Mouse (Mus musculus): ENCODE results near the gene Spn. TPM values are rescaled to one million over a fixed set of nuclear protein-coding genes. Genes with fewer than 3 reads are reported as not detected.

Spn gene
- total and polyA plus RNA-seq, 3 experiments = 135 to 184 (median 169) TPM

GRCm38 (mm10) chr7:127101451-127102016 is 36.1 kb downstream of the Spn start:
- no peaks in the 10 kb centered on the region for H3K27me3 ChIP-seq (ENCODE audit: control insufficient read depth in 1 of 2, insufficient read depth in 2 of 2, low read length in 2 of 2)
- peaks cover 4 to 11% of the 10 kb centered on the region in 2 experiments; a peak in 3 of 4 replicates for H3K4me1 ChIP-seq (ENCODE audit: control insufficient read depth in 1 of 2, insufficient read depth in 2 of 2, low read length in 2 of 2)
- H3K4me3 ChIP-seq (ENCODE audit: control insufficient read depth in 1 of 2, insufficient read depth in 1 of 2, low read depth in 2 of 2, low read length in 2 of 2) = no peak overlapping the region
- no peak overlapping the region for H3K9ac ChIP-seq (ENCODE audit: control insufficient read depth, low read depth, low read length, poor library complexity, severe bottlenecking)
- DNase-seq (ENCODE audit: low read depth, low spot score) = peak; percentile 49
- H3K79me2 ChIP-seq (ENCODE audit: control insufficient read depth, insufficient read depth, low read length, poor library complexity) = no peaks in the 10 kb centered on the region
- no peak overlapping the region for H3K27ac ChIP-seq (ENCODE audit: control insufficient read depth, low read depth, low read length)
- no peaks in the 10 kb centered on the region for H3K9me3 ChIP-seq (replicated peaks; ENCODE audit: insufficient read depth, low read length)
- peaks cover 0 to 5% of the 10 kb centered on the region in 2 experiments; a peak in 1 of 4 replicates for H3K36me3 ChIP-seq (ENCODE audit: control insufficient read depth in 1 of 2, insufficient read depth in 2 of 2, low read length in 2 of 2)
- TF ChIP-seq MYB (IDR thresholded peaks at IDR 0.05; ENCODE audit: low read depth, low read length) (no peak), RCOR1 (IDR thresholded peaks at IDR 0.05; ENCODE audit: low read depth, low read length) (no peak), RAD21 (IDR thresholded peaks at IDR 0.05; ENCODE audit: low read depth, low read length) (peak; percentile 19), BHLHE40 (IDR thresholded peaks at IDR 0.05; ENCODE audit: borderline replicate concordance, low read depth, low read length) (no peak), SMC3 (IDR thresholded peaks at IDR 0.05; ENCODE audit: low read depth, low read length) (peak; percentile 72), TCF12 (IDR thresholded peaks at IDR 0.05; ENCODE audit: low read depth, low read length) (no peak), GATA1 (IDR thresholded peaks at IDR 0.05; ENCODE audit: low read depth, low read length) (peak; percentile 68), USF2 (IDR thresholded peaks at IDR 0.05; ENCODE audit: borderline replicate concordance in 1 of 2, insufficient read depth in 1 of 2, low read depth in 1 of 2, low read length in 2 of 2) (no peak), JUND (IDR thresholded peaks at IDR 0.05; ENCODE audit: low read depth, low read length) (no peak), ETS1 (IDR thresholded peaks at IDR 0.05; ENCODE audit: low read depth, low read length) (no peak), CTCF (IDR thresholded peaks at IDR 0.05 in 2 of 3, conservative IDR thresholded peaks at IDR 0.05 in 1 of 3; ENCODE audit: control insufficient read depth in 1 of 3, insufficient read depth in 1 of 3, low read depth in 2 of 3, low read length in 3 of 3, poor library complexity in 1 of 3, severe bottlenecking in 1 of 3) (peak; percentile 7 to 44 (median 39); a peak in 5 of 6 replicates), MAX (IDR thresholded peaks at IDR 0.05; ENCODE audit: low read length) (no peak), ZKSCAN1 (IDR thresholded peaks at IDR 0.05; ENCODE audit: low read depth, low read length) (no peak), EP300 (IDR thresholded peaks at IDR 0.05; ENCODE audit: low read depth in 1 of 2, low read length in 2 of 2) (0 out of 4 replicates have a peak, but pooled peaks of 1 of the 2 experiments have one; percentile 9), NELFE (IDR thresholded peaks at IDR 0.05; ENCODE audit: low read depth, low read length) (no peak)

DNA sequence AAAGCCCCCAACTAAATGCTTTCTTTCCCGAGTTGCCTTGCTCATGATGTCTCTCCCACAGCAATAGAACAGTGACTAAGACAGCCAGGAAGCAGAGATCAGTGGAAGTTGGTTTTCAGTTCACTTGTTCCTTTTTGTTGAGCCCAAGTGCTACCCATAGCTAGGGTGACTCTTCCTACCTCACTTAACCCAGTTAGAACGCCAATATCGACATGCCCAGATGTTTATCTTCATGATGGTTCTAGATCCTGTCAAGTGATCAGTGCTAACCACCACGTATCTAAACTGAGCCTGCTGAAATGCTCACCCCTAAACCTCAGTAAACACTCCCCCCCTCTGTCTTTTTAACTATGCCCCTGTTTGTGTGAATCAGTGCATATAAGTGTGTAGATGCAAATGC is 38.1 kb downstream of the Spn start:
- H3K9ac ChIP-seq (ENCODE audit: control insufficient read depth, low read depth, low read length, poor library complexity, severe bottlenecking) = no peak overlapping the region

More for the DNA sequence above, 38.1 kb downstream of the Spn start:
- Histone ChIP-seq H3K36me3 (ENCODE audit: control insufficient read depth in 1 of 2, insufficient read depth in 2 of 2, low read length in 2 of 2) (peaks cover 0 to 5% of the 10 kb centered on the region in 2 experiments; a peak in 1 of 4 replicates), H3K4me3 (ENCODE audit: control insufficient read depth in 1 of 2, insufficient read depth in 1 of 2, low read depth in 2 of 2, low read length in 2 of 2) (no peak overlapping the region), H3K27ac (ENCODE audit: control insufficient read depth, low read depth, low read length) (no peak overlapping the region), H3K4me1 (ENCODE audit: control insufficient read depth in 1 of 2, insufficient read depth in 2 of 2, low read length in 2 of 2) (peaks cover 4 to 8% of the 10 kb centered on the region in 2 experiments; a peak in 2 of 4 replicates), H3K9me3 (replicated peaks; ENCODE audit: insufficient read depth, low read length) (no peaks in the 10 kb centered on the region), H3K27me3 (ENCODE audit: control insufficient read depth in 1 of 2, insufficient read depth in 2 of 2, low read length in 2 of 2) (no peaks in the 10 kb centered on the region), H3K79me2 (ENCODE audit: control insufficient read depth, insufficient read depth, low read length, poor library complexity) (no peaks in the 10 kb centered on the region)
- DNase-seq (ENCODE audit: low read depth, low spot score) = no peak
- no peak for TF ChIP-seq ZKSCAN1 (IDR thresholded peaks at IDR 0.05; ENCODE audit: low read depth, low read length)
- no peak for TF ChIP-seq ZC3H11A (IDR thresholded peaks at IDR 0.05; ENCODE audit: low read depth, low read length)
- no peak for TF ChIP-seq USF1 (IDR thresholded peaks at IDR 0.05; ENCODE audit: low read depth, low read length)
- no peak for TF ChIP-seq POLR2A (IDR thresholded peaks at IDR 0.05; ENCODE audit: control insufficient read depth in 1 of 2, insufficient read depth in 1 of 2, low read depth in 1 of 2, low read length in 2 of 2, poor library complexity in 1 of 2)
- TF ChIP-seq POLR2AphosphoS5 (IDR thresholded peaks at IDR 0.05; ENCODE audit: borderline replicate concordance, low read depth, low read length) = no peak
- no peak for TF ChIP-seq SMC3 (IDR thresholded peaks at IDR 0.05; ENCODE audit: low read depth, low read length)
- no peak for TF ChIP-seq SIN3A (IDR thresholded peaks at IDR 0.05; ENCODE audit: low read length)
- no peak for TF ChIP-seq JUND (IDR thresholded peaks at IDR 0.05; ENCODE audit: low read depth, low read length)
